Mouse (Mus musculus) megakaryocyte progenitor cell, adult 5-6 weeks (primary cell): ENCODE data around the gene Aaas. TPM values are rescaled to one million over a fixed set of nuclear protein-coding genes. Genes with fewer than 3 reads are reported as not detected.

Experiments used
- ATAC-seq: replicated peaks from 2 replicates; pipeline ENCODE4 v1.8.0; 2016; ENCODE audit warnings: mild to moderate bottlenecking, moderate TSS enrichment, inconsistent platforms; ENCODE audit not compliant: poor library complexity
- total RNA-seq, 2 experiments: library from RNA; stranded (forward) in 1 of 2; stranded (reverse) in 1 of 2; fragments of 157-497, 149-512 nt in 1 of 2; fragments of 200-1000 nt in 1 of 2; gene quantifications; 2 replicates each; pipeline versions ENCODE4 v1.2.3 to v1.2.4; 2015 to 2017

Gene Aaas
- total RNA-seq, 2 experiments from 2014 or later: 110 to 151 TPM

DNA sequence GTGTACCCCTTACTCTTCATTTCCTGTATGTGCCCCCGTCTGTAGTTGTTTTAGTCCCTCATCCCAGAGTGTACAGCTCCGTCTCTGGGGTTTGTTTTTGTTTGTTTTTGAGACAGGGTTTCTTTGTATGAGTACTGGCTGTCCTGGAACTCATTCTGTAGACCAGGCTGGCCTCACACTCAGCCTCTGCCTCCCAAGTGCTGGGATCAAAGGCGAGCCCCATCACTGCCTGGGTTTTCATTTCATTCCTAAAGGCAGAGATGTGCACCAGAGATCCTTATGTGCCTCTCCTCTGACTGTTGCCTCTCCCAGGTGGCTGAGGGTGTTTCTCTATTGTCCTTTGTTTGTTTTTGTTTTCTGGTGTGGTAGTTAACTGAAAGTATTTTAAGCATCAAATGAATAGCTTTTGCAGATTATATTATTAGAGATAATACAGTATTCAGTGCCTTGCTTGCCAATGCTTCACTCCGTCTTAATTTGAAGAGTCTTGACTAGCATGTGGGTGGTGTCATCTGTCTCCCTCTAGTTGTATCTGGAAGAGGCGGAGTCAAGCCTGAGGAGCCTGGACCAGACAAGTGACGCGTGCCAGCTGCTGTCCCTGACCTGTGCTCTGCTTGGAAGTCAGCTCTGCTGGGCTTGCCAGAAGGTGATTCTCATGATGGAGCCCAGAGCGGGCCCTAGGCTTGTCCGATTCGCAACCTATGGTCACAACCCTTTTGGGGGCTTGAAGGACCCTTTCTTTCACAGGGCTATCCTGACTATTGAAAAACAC lies 40.3 kb downstream of the Aaas start:
- ATAC-seq: no peak

DNA sequence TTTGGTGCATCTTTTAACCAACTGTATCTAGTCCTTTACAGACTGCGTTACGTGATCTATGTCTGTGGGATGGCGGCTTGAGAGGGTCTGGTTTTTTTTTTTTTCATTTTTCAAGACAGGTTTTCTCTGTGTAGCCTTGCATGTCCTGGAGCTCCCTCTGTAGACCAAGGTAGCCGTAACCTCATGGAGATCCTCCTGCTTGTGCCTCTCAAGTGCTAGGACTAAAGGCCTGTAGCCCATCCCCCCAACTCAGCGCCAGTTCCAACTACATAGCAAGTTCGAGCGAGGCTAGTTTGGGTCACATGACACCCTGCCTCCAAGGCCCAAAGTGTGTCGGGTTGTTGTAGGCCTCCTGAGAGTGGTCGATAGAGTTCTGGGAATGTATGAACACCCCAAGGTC lies 41.9 kb downstream of the Aaas start:
- ATAC-seq: no peak

DNA sequence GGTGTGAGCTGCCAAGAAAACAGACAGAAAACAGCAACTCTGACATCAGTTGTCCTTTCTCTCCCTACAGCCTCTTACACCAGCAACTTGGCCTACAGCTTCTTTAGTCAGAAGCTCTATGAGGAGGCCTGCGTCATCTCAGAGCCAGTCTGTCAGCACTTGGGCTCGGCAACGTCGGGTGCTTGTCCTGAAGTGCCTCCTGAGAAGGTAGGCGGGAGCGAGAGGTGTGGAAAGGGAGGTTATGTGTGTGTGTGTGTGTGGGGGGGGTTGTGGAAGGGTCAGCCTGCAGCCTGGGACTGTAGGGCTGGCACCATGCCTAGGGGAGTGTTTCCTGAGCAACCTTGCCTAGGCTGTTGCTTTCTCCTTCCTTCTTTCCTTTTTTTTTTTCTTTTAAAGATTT lies 48.0 kb downstream of the Aaas start:
- ATAC-seq: no peak

DNA sequence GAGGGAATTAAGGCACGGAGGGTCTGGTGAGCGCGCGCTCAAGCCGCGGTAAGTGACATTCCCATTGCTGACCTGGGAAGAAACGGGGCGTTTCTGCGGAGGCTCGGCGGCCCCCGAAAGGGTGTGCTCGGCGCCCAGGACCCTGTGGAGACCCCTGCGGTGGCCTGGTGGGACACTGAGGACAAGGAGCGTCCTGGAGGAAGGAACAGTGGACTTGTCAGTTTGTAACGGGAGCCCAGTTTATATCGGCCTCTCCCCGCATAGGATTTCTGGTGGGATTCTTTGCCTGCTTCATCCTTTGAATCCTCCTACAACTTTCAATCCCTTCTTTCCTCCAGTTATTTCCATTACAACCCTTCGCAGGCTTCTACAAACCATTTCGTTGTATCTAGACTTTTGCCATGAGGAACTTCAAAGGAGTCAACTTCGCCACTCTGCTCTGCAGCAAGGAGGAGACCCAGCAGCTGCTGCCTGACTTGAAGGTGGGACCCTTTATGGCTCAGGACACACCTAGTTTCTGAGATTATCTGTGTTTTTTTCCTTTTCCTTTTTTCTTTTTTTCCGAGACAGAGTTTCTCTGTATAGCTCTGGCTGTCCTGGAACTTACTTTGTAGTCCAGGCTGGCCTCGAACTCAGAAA lies 54.1 kb downstream of the Aaas start:
- no peak for ATAC-seq

DNA sequence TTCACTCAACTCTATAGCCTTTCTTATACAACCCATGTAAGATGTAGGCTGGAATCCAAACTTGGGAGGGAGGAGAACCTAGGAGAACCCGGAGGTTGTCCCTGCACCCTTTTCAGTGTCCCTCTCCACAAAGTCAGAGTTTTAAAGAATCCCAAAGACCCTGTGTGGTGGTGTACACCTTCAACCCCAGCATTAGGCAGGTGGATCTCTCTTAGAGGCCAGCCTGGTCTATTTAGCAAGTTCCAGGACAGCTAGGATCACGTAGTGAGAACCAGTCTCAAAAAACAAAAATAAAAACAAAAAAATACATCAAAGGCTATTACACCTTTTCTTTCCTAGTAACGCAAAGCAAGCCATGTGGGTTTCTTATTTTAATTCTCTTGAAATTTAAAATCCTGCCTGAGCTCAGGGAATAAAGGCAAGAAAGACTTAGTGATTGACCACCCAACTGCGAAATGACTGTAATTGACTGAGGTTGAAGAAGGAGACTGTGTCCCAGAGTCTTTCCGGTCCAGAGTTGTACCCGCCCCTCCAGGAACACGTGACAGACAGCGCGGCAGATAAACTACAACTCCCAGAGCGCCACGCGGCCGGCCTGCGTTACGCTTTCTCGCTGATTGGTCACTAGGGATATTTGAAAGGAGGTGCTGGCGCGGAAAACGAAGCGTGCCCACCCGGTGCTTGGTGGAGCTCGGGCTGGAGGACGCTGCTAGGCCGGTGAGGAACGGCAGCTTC lies 54.8 kb downstream of the Aaas start, which contains the start of gene Espl1:
TSS of gene Espl1 (plus strand) at position 634 of the 735 bp plus-strand sequence.
- ATAC-seq: peak; percentile 100

Other genes starting within 250 kb of the Aaas start
- gene Spryd3, start 214.5 kb downstream of the Aaas start, total RNA-seq (2015): 2.9 and 3.2 TPM in 2 replicates
- gene Spryd3, start 214.5 kb downstream of the Aaas start, total RNA-seq (2017): 11.5 and 17.9 TPM in 2 replicates
- gene Igfbp6, start 206.4 kb downstream of the Aaas start, total RNA-seq (2015): not detected in 2 replicates
- gene Igfbp6, start 206.4 kb downstream of the Aaas start, total RNA-seq (2017): not detected in 2 replicates
- 0.73 and 1.9 TPM in 2 replicates for gene Soat2, start 200.2 kb downstream of the Aaas start, total RNA-seq (2015)
- 1.2 and 3.3 TPM in 2 replicates for gene Soat2, start 200.2 kb downstream of the Aaas start, total RNA-seq (2017)
- 19.7 and 28.7 TPM in 2 replicates for gene Zfp740, start 147.5 kb downstream of the Aaas start, total RNA-seq (2015)
- 28.3 and 29.5 TPM in 2 replicates for gene Zfp740, start 147.5 kb downstream of the Aaas start, total RNA-seq (2017)
- 6.3 and 10.2 TPM in 2 replicates for gene Csad, start 146.0 kb downstream of the Aaas start, total RNA-seq (2015)
- gene Csad, start 146.0 kb downstream of the Aaas start, total RNA-seq (2017): 6.4 and 8.1 TPM in 2 replicates
- gene Itgb7, start 118.8 kb downstream of the Aaas start, total RNA-seq (2015): 26.6 and 29.2 TPM in 2 replicates
- 36.7 and 44.6 TPM in 2 replicates for gene Itgb7, start 118.8 kb downstream of the Aaas start, total RNA-seq (2017)
- 4.1 and 4.8 TPM in 2 replicates for gene Rarg, start 93.3 kb downstream of the Aaas start, total RNA-seq (2015)
- 3.9 and 4.2 TPM in 2 replicates for gene Rarg, start 93.3 kb downstream of the Aaas start, total RNA-seq (2017)
- not detected in 2 replicates for gene Gm9918, start 80.2 kb downstream of the Aaas start, total RNA-seq (2015)
- not detected in 2 replicates for gene Gm9918, start 80.2 kb downstream of the Aaas start, total RNA-seq (2017)
- gene Mfsd5, start 71.3 kb downstream of the Aaas start, total RNA-seq (2015): 28.2 and 33.0 TPM in 2 replicates
- gene Mfsd5, start 71.3 kb downstream of the Aaas start, total RNA-seq (2017): 17.8 and 25.5 TPM in 2 replicates
- 33.9 and 34.8 TPM in 2 replicates for gene Espl1, start 54.5 kb downstream of the Aaas start, total RNA-seq (2015)
- 15.0 and 19.2 TPM in 2 replicates for gene Espl1, start 54.5 kb downstream of the Aaas start, total RNA-seq (2017)
- 345 and 346 TPM in 2 replicates for gene Pfdn5, start 24.7 kb downstream of the Aaas start, total RNA-seq (2015)
- 343 and 379 TPM in 2 replicates for gene Pfdn5, start 24.7 kb downstream of the Aaas start, total RNA-seq (2017)
- 26.5 and 28.4 TPM in 2 replicates for gene Myg1, start 19.1 kb downstream of the Aaas start, total RNA-seq (2015)
- gene Myg1, start 19.1 kb downstream of the Aaas start, total RNA-seq (2017): 56.4 and 58.5 TPM in 2 replicates
- not detected in 2 replicates for gene Sp7, start 16.4 kb upstream of the Aaas start, total RNA-seq (2015)
- not detected in 2 replicates for gene Sp7, start 16.4 kb upstream of the Aaas start, total RNA-seq (2017)
- gene Sp1, start 55.4 kb upstream of the Aaas start, total RNA-seq (2015): 62.0 and 63.9 TPM in 2 replicates
- 46.4 and 52.9 TPM in 2 replicates for gene Sp1, start 55.4 kb upstream of the Aaas start, total RNA-seq (2017)
- 0.07 TPM in 1 of 2 replicates, not detected in the other for gene Amhr2, start 94.6 kb upstream of the Aaas start, total RNA-seq (2015)
- not detected in 2 replicates for gene Amhr2, start 94.6 kb upstream of the Aaas start, total RNA-seq (2017)
- 71.0 and 73.0 TPM in 2 replicates for gene Prr13, start 108.3 kb upstream of the Aaas start, total RNA-seq (2015)
- 48.6 and 51.5 TPM in 2 replicates for gene Prr13, start 108.3 kb upstream of the Aaas start, total RNA-seq (2017)
- 946 and 973 TPM in 2 replicates for gene Pcbp2, start 119.8 kb upstream of the Aaas start, total RNA-seq (2015)
- 175 and 191 TPM in 2 replicates for gene Pcbp2, start 119.8 kb upstream of the Aaas start, total RNA-seq (2017)
- gene Gm10337, start 153.0 kb upstream of the Aaas start, total RNA-seq (2015): not detected in 2 replicates
- gene Gm10337, start 153.0 kb upstream of the Aaas start, total RNA-seq (2017): not detected in 2 replicates
- 1.2 TPM in 1 of 2 replicates, not detected in the other for gene Map3k12, start 166.3 kb upstream of the Aaas start, total RNA-seq (2015)
- 0.12 and 0.24 TPM in 2 replicates for gene Map3k12, start 166.3 kb upstream of the Aaas start, total RNA-seq (2017)
- gene Tarbp2, start 167.4 kb upstream of the Aaas start, total RNA-seq (2015): 13.1 and 17.4 TPM in 2 replicates
- 22.6 and 26.7 TPM in 2 replicates for gene Tarbp2, start 167.4 kb upstream of the Aaas start, total RNA-seq (2017)
- gene Npff, start 174.2 kb upstream of the Aaas start, total RNA-seq (2015): 7.2 and 8.9 TPM in 2 replicates
- 1.2 TPM in 1 of 2 replicates, not detected in the other for gene Npff, start 174.2 kb upstream of the Aaas start, total RNA-seq (2017)